Mouse (Mus musculus) cortical plate, adult 2 months (tissue): ENCODE results near the gene Tufm.

Source experiments
- CTCF ChIP-seq: fragments of 200-500 bp; IDR thresholded peaks from 2 replicates; pipeline ENCODE4 v1.5.1; 2011; ENCODE audit warnings: mild to moderate bottlenecking, control low read depth, low read length; ENCODE audit not compliant: insufficient read depth; ENCODE audit errors: extremely low read depth
- POLR2A ChIP-seq: fragments of 200-500 bp; IDR thresholded peaks from 2 replicates; pipeline ENCODE4 v1.6.1; 2011; ENCODE audit warnings: mild to moderate bottlenecking, low read length, control low read depth; ENCODE audit not compliant: insufficient read depth; ENCODE audit errors: extremely low read depth

DNA sequence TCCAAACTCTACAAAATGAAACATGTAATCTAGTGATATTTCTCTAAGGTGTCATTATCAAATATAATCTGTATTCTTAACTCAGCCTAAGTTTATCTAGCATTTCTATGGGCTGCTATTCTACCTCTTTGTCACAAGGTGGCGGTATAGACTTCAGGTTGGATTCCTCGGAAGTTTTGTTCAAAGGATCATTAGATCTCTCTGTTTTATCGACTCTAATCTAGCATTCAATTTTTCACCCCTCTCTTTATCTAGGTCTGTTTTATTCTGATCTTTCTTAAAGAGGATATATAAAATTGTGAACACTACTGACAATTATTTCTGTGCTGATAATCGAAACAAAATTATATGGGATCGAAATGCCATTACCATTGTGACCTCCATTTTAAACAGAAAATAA, 5.5 kb upstream of the Tufm start:
- TF ChIP-seq CTCF (no peak), POLR2A (no peak)
